Mouse (Mus musculus) liver, postnatal 0 days (tissue): ENCODE measurements at regions not wholly inside any gene's neighbourhood (a gene's known extent, or its start where the extent isn't known, plus 50 kb on each side); places are given as distances from the start of the nearest gene placed in this dataset.

ENCODE experiments used
- CTCF ChIP-seq: sonication (generic); IDR thresholded peaks from 2 replicates; pipeline ENCODE4 v1.5.1; 2016; ENCODE audit warnings: antibody characterized with exemption, low read depth
- EP300 ChIP-seq: IDR thresholded peaks from 2 replicates; pipeline ENCODE4 v1.6.1; 2016; ENCODE audit warnings: antibody characterized with exemption, low read depth, mild to moderate bottlenecking

DNA sequence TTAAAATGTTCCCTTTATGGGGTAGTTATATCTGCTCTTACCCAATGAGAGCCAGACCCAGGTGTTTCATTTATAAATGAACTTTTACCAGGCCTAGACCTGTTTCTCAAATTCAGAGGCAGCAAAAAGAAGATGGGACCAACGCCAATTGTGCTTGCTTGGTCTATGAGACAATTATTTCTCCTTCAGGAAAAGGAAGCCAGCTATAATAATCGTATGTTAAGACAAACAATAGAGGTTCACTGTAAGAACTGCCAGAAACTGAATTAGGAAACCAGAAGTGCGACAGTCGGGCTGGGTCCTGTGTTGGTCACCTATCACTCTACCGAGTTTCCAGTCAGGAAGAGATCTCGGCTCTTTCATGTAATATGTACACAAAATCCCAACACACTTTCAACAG is 335.8 kb upstream of the Dach1 start:
- TF ChIP-seq CTCF (no peak), EP300 (no peak)
